Mouse (Mus musculus) CH12.LX (cell line): ENCODE measurements around the gene Stx5a. TPM values are rescaled to one million over a fixed set of nuclear protein-coding genes. Genes with fewer than 3 reads are reported as not detected.

Experiments
- DNase-seq: peaks from one replicate; pipeline ENCODE4 v3.0.0-alpha.2; 2013; ENCODE audit errors: extremely low read depth
- H3K27ac ChIP-seq: 2 replicates; pipeline ENCODE4 v1.5.1; 2012; ENCODE audit warnings: low read depth, mild to moderate bottlenecking, control low read depth, moderate library complexity; ENCODE audit not compliant: insufficient read depth
- H3K27me3 ChIP-seq: replicated peaks from 2 replicates; pipeline ENCODE3; 2012; ENCODE audit warnings: inconsistent platforms
- H3K36me3 ChIP-seq, 2 experiments: replicated peaks in 1 of 2; 2 replicates each; pipeline versions ENCODE3 to v1.6.1; 2012; ENCODE audit warnings: inconsistent platforms in 1 of 2, low read length in 1 of 2, mild to moderate bottlenecking in 1 of 2, mixed read lengths in 1 of 2, moderate library complexity in 1 of 2; ENCODE audit not compliant: control insufficient read depth in 1 of 2, insufficient read depth in 1 of 2
- H3K4me1 ChIP-seq, 2 experiments: 2 replicates each; pipeline ENCODE4 v1.6.1; 2012; ENCODE audit warnings: inconsistent platforms in 1 of 2, moderate library complexity in 1 of 2; ENCODE audit not compliant: insufficient read depth in 2 of 2, control insufficient read depth in 1 of 2
- H3K4me2 ChIP-seq: 2 replicates; pipeline ENCODE4 v1.6.1; 2012; ENCODE audit warnings: low read depth, mild to moderate bottlenecking, control low read depth; ENCODE audit not compliant: poor library complexity, insufficient read depth, severe bottlenecking
- H3K4me3 ChIP-seq, 3 experiments: fragments of 150-350 bp in 1 of 3; sonication (generic) in 1 of 3; replicated peaks in 1 of 3; 2 replicates each; pipeline versions ENCODE3 to v1.5.1; 2011 to 2012; ENCODE audit warnings: low read depth in 2 of 3, low read length in 2 of 3, mild to moderate bottlenecking in 2 of 3, moderate library complexity in 2 of 3, control low read depth in 1 of 3, improper control_type of control experiment in 1 of 3, inconsistent platforms in 1 of 3, mixed read lengths in 1 of 3; ENCODE audit not compliant: poor library complexity in 1 of 3
- H3K79me2 ChIP-seq: replicated peaks from 2 replicates; pipeline ENCODE4 v1.6.1; 2012; ENCODE audit warnings: mild to moderate bottlenecking, moderate library complexity; ENCODE audit not compliant: control insufficient read depth, poor library complexity, insufficient read depth, severe bottlenecking; ENCODE audit errors: extremely low read depth
- H3K9ac ChIP-seq: 2 replicates; pipeline ENCODE4 v1.6.1; 2012; ENCODE audit warnings: low read depth, mild to moderate bottlenecking, control low read depth, moderate library complexity; ENCODE audit not compliant: insufficient read depth
- H3K9me3 ChIP-seq: replicated peaks from 2 replicates; pipeline ENCODE3; 2012; ENCODE audit warnings: low read length, inconsistent platforms, mixed read lengths
- BHLHE40 ChIP-seq: IDR thresholded peaks from 2 replicates; pipeline ENCODE4 v1.6.1; 2011; ENCODE audit warnings: mild to moderate bottlenecking, low read depth, low read length, improper control_type of control experiment
- CHD2 ChIP-seq: IDR thresholded peaks from 2 replicates; pipeline ENCODE4 v1.6.1; 2011; ENCODE audit warnings: low read length, improper control_type of control experiment
- CTCF ChIP-seq, 2 experiments: IDR thresholded peaks in 1 of 2; conservative IDR thresholded peaks in 1 of 2; 2 replicates each; pipeline ENCODE4 v1.5.1; 2011 to 2012; ENCODE audit warnings: low read depth in 2 of 2, low read length in 2 of 2, improper control_type of control experiment in 1 of 2, inconsistent platforms in 1 of 2, mild to moderate bottlenecking in 1 of 2, moderate library complexity in 1 of 2
- E2F4 ChIP-seq: IDR thresholded peaks from 2 replicates; pipeline ENCODE4 v1.6.1; 2011; ENCODE audit warnings: low read depth, low read length, improper control_type of control experiment; ENCODE audit not compliant: insufficient replicate concordance
- ELF1 ChIP-seq: IDR thresholded peaks from 2 replicates; pipeline ENCODE4 v1.6.1; 2014; ENCODE audit warnings: low read depth, mild to moderate bottlenecking, inconsistent platforms, low read length, improper control_type of control experiment
- EP300 ChIP-seq: IDR thresholded peaks from 2 replicates; pipeline ENCODE4 v1.6.1; 2011; ENCODE audit warnings: low read length, improper control_type of control experiment
- GABPA ChIP-seq: IDR thresholded peaks from 2 replicates; pipeline ENCODE4 v1.6.1; 2012; ENCODE audit warnings: low read depth, low read length, improper control_type of control experiment, inconsistent platforms; ENCODE audit not compliant: insufficient replicate concordance
- HCFC1 ChIP-seq: IDR thresholded peaks from 2 replicates; pipeline ENCODE4 v1.6.1; 2012; ENCODE audit warnings: low read depth, mild to moderate bottlenecking, inconsistent platforms, low read length, improper control_type of control experiment
- IRF4 ChIP-seq: IDR thresholded peaks from 2 replicates; pipeline ENCODE4 v1.6.1; 2014; ENCODE audit warnings: low read depth, mild to moderate bottlenecking, inconsistent platforms, low read length, improper control_type of control experiment
- JUN ChIP-seq: IDR thresholded peaks from 2 replicates; pipeline ENCODE4 v1.6.1; 2011; ENCODE audit warnings: low read depth, mild to moderate bottlenecking, low read length, improper control_type of control experiment, moderate library complexity; ENCODE audit not compliant: insufficient read depth
- KAT2A ChIP-seq: IDR thresholded peaks from 2 replicates; pipeline ENCODE4 v1.6.1; 2012; ENCODE audit warnings: low read length, improper control_type of control experiment, inconsistent platforms; ENCODE audit not compliant: insufficient replicate concordance
- MAX ChIP-seq: IDR thresholded peaks from 2 replicates; pipeline ENCODE4 v1.6.1; 2011; ENCODE audit warnings: low read length, improper control_type of control experiment
- MAZ ChIP-seq: IDR thresholded peaks from 2 replicates; pipeline ENCODE4 v1.6.1; 2012; ENCODE audit warnings: low read depth, mild to moderate bottlenecking, inconsistent platforms, low read length, improper control_type of control experiment, moderate library complexity
- MEF2A ChIP-seq: IDR thresholded peaks from 2 replicates; pipeline ENCODE4 v1.6.1; 2014; ENCODE audit warnings: low read depth, mild to moderate bottlenecking, inconsistent platforms, low read length, improper control_type of control experiment, borderline replicate concordance
- MXI1 ChIP-seq: IDR thresholded peaks from 2 replicates; pipeline ENCODE4 v1.6.1; 2011; ENCODE audit warnings: mild to moderate bottlenecking, low read depth, low read length, improper control_type of control experiment
- MYC ChIP-seq: IDR thresholded peaks from 2 replicates; pipeline ENCODE4 v1.6.1; 2011; ENCODE audit warnings: low read depth, mild to moderate bottlenecking, improper control_type of control experiment, low read length
- NELFE ChIP-seq: IDR thresholded peaks from 2 replicates; pipeline ENCODE4 v1.6.1; 2011; ENCODE audit warnings: low read depth, low read length, improper control_type of control experiment
- NRF1 ChIP-seq: IDR thresholded peaks from 2 replicates; pipeline ENCODE4 v1.6.1; 2014; ENCODE audit warnings: low read depth, mild to moderate bottlenecking, inconsistent platforms, low read length, improper control_type of control experiment, moderate library complexity
- PAX5 ChIP-seq: IDR thresholded peaks from 2 replicates; pipeline ENCODE4 v1.6.1; 2012; ENCODE audit warnings: low read length, inconsistent platforms, mixed read lengths
- POLR2A ChIP-seq: IDR thresholded peaks from 2 replicates; pipeline ENCODE4 v1.6.1; 2011; ENCODE audit warnings: low read depth, mild to moderate bottlenecking, improper control_type of control experiment, low read length
- POLR2AphosphoS2 ChIP-seq: IDR thresholded peaks from 2 replicates; pipeline ENCODE4 v1.6.1; 2011; ENCODE audit warnings: low read depth, low read length, improper control_type of control experiment
- RCOR1 ChIP-seq: conservative IDR thresholded peaks from 2 replicates; pipeline ENCODE4 v1.6.1; 2012; ENCODE audit warnings: low read depth, mild to moderate bottlenecking, inconsistent platforms, low read length, improper control_type of control experiment
- SIN3A ChIP-seq: IDR thresholded peaks from 2 replicates; pipeline ENCODE4 v1.6.1; 2012; ENCODE audit warnings: low read length, improper control_type of control experiment, inconsistent platforms
- SMC3 ChIP-seq: IDR thresholded peaks from 2 replicates; pipeline ENCODE4 v1.6.1; 2011; ENCODE audit warnings: low read depth, low read length, improper control_type of control experiment
- TBP ChIP-seq: conservative IDR thresholded peaks from 2 replicates; pipeline ENCODE4 v1.6.1; 2011; ENCODE audit warnings: low read depth, low read length, improper control_type of control experiment
- TCF12 ChIP-seq: IDR thresholded peaks from 2 replicates; pipeline ENCODE4 v1.6.1; 2014; ENCODE audit warnings: low read depth, mild to moderate bottlenecking, inconsistent platforms, low read length, improper control_type of control experiment
- UBTF ChIP-seq: IDR thresholded peaks from 2 replicates; pipeline ENCODE4 v1.6.1; 2012; ENCODE audit warnings: low read depth, mild to moderate bottlenecking, inconsistent platforms, low read length, improper control_type of control experiment, moderate library complexity
- USF1 ChIP-seq: IDR thresholded peaks from 2 replicates; pipeline ENCODE4 v1.6.1; 2014; ENCODE audit warnings: low read depth, mild to moderate bottlenecking, inconsistent platforms, low read length, improper control_type of control experiment
- USF2 ChIP-seq: conservative IDR thresholded peaks from 2 replicates; pipeline ENCODE4 v1.6.1; 2011; ENCODE audit warnings: low read depth, low read length, improper control_type of control experiment
- ZC3H11A ChIP-seq: IDR thresholded peaks from 2 replicates; pipeline ENCODE4 v1.6.1; 2012; ENCODE audit warnings: low read depth, mild to moderate bottlenecking, inconsistent platforms, low read length, improper control_type of control experiment
- ZMIZ1 ChIP-seq: IDR thresholded peaks from 2 replicates; pipeline ENCODE4 v1.6.1; 2012; ENCODE audit warnings: low read depth, mild to moderate bottlenecking, inconsistent platforms, low read length, improper control_type of control experiment
- ZNF384 ChIP-seq: IDR thresholded peaks from 2 replicates; pipeline ENCODE4 v1.6.1; 2012; ENCODE audit warnings: low read depth, low read length, improper control_type of control experiment, inconsistent platforms
- dilution Hi-C: fragments of 300-500 bp; cut with MboI; formaldehyde crosslinking; loops from 2 replicates; pipeline ENCODE4 v1.14.3; 2020; ENCODE audit warnings: low sequenced_read_pairs; ENCODE audit not compliant: extremely low pct_unique_long_range_greater_than_20kb, extremely low pct_ligation_motif_present
- in situ Hi-C: fragments of 300-500 bp; cut with MboI; formaldehyde crosslinking; loops from 3 replicates; pipeline ENCODE4 v1.14.3; 2019; ENCODE audit warnings: low sequenced_read_pairs, low pct_ligation_motif_present, low pct_unique_long_range_greater_than_20kb, mixed read lengths
- polyA plus RNA-seq: library from polyadenylated mRNA; unstranded; fragments of >175 nt; gene quantifications from 2 replicates; pipeline ENCODE4 v1.2.1, GENCODE M21; 2012; ENCODE audit warnings: low read depth; ENCODE audit not compliant: insufficient read length
- total RNA-seq, 2 experiments: library from RNA; depleted of rRNA; stranded (reverse); fragments of 300-350 nt in 1 of 2; fragments of >200 nt in 1 of 2; gene quantifications; 2 replicates each; pipeline ENCODE4 v1.2.3; 2012 to 2014

Stx5a gene
- total and polyA plus RNA-seq, 3 experiments = 35.2 to 49.1 (median 48.1) TPM

GRCm38 (mm10) chr19:8722907-8723573, 18.2 kb upstream of the Stx5a start, which contains the start of gene Slc3a2 (continued):
- TF ChIP-seq MAZ = no peak
- no peak for TF ChIP-seq USF1
- peak; percentile 98 for TF ChIP-seq E2F4
- peak; percentile 99 for TF ChIP-seq POLR2AphosphoS2
- TF ChIP-seq ZC3H11A = no peak
- TF ChIP-seq NELFE = peak; percentile 100
- TF ChIP-seq SMC3 = no peak
- TF ChIP-seq RCOR1 = no peak
- TF ChIP-seq MEF2A = peak; percentile 48; the same call in 1 of the 2 replicates
- TF ChIP-seq TCF12 = peak; percentile 95
- no peak for TF ChIP-seq GABPA
- no peak for TF ChIP-seq PAX5
- TF ChIP-seq ZMIZ1 = peak; percentile 99

DNA sequence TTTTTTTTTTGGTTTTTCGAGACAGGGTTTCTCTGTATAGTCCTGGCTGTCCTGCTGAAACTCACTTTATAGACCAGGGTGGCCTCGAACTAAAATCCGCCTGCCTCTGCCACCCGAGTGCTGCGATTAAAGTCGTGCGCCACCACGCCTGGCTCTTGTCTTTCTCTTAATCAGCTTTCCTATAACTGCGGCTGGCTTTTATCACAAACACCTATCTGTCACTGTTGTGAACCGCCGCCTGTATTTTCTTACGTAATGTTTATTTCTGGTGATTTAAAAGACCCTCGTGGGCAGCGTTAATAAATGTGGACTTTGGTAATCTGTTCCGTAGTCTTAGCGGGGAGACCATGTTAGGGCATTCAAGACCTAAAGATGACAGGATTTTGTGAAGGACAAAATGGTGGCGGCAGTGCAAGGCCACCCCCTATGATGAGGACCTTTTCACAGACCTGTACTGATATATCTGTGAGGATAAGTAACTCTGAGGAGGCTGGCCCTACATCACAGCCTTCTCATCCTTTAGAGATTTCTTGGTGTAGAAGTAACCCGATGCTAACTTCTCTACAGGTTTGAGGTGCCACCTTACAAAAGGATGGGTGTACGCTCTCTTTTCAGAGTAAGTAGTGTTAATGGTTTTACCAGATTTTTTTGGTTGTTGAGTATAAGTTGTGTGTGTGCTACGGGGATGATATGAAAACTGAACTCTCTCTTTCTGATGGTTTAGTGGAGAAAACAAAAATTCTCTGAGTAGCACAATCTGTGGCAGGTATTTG, 17.5 kb upstream of the Stx5a start:
- in situ Hi-C loops (no loop called here), dilution Hi-C loops (no loop called here)
- Histone ChIP-seq H3K4me1 (peaks cover 2 to 34% of the 10 kb centered on the region in 2 experiments; a peak in 3 of 4 replicates), H3K9me3 (no peaks in the 10 kb centered on the region), H3K36me3 (peaks cover 26 to 34% of the 10 kb centered on the region in 2 experiments), H3K79me2 (peaks cover 40% of the 10 kb centered on the region), H3K27me3 (no peaks in the 10 kb centered on the region), H3K9ac (peak overlapping the region; percentile 100), H3K4me2 (peak overlapping the region; percentile 100; the same call in 1 of the 2 replicates), H3K27ac (peak overlapping the region; percentile 67), H3K4me3 (peak overlapping the region; percentile 72 to 99 (median 81))
- DNase-seq = no peak
- no peak for TF ChIP-seq KAT2A
- TF ChIP-seq POLR2A = peak; percentile 35
- no peak; the same call in 1 of the 2 replicates for TF ChIP-seq TBP
- no peak for TF ChIP-seq USF2
- TF ChIP-seq EP300 = no peak
- TF ChIP-seq CHD2 = 0 out of 2 replicates have a peak, but pooled peaks have one; percentile 32
- TF ChIP-seq PAX5 = no peak
- TF ChIP-seq MEF2A = no peak
- peak; percentile 15; the same call in 1 of the 2 replicates for TF ChIP-seq MXI1
- no peak for TF ChIP-seq MAX
- TF ChIP-seq ELF1 = 0 out of 2 replicates have a peak, but pooled peaks have one; percentile 1
- TF ChIP-seq SIN3A = no peak; the same call in 1 of the 2 replicates
- TF ChIP-seq BHLHE40 = no peak
- TF ChIP-seq RCOR1 = peak; percentile 58; the same call in 1 of the 2 replicates
- TF ChIP-seq IRF4 = no peak
- peak; percentile 48; the same call in 1 of the 2 replicates for TF ChIP-seq ZMIZ1
- no peak for TF ChIP-seq NELFE
- TF ChIP-seq MAZ = 0 out of 2 replicates have a peak, but pooled peaks have one; percentile 61
- TF ChIP-seq NRF1 = no peak
- TF ChIP-seq UBTF = no peak
- no peak for TF ChIP-seq JUN
- TF ChIP-seq USF1 = no peak
- TF ChIP-seq E2F4 = no peak
- peak; percentile 43; the same call in 1 of the 2 replicates for TF ChIP-seq ZNF384
- no peak; the same call in 1 of the 2 replicates for TF ChIP-seq HCFC1
- TF ChIP-seq SMC3 = no peak
- no peak for TF ChIP-seq CTCF (conservative IDR thresholded peaks at IDR 0.05 in 1 of 2, IDR thresholded peaks at IDR 0.05 in 1 of 2; ENCODE audit: low read depth in 2 of 2, low read length in 2 of 2)
- TF ChIP-seq TCF12 = no peak
- TF ChIP-seq MYC = no peak
